Mouse (Mus musculus): ENCODE results near the gene Gm43517. TPM values are rescaled to one million over a fixed set of nuclear protein-coding genes. Genes with fewer than 3 reads are reported as not detected.

The Gm43517 gene
- total and polyA plus RNA-seq, 3 experiments = not detected

DNA sequence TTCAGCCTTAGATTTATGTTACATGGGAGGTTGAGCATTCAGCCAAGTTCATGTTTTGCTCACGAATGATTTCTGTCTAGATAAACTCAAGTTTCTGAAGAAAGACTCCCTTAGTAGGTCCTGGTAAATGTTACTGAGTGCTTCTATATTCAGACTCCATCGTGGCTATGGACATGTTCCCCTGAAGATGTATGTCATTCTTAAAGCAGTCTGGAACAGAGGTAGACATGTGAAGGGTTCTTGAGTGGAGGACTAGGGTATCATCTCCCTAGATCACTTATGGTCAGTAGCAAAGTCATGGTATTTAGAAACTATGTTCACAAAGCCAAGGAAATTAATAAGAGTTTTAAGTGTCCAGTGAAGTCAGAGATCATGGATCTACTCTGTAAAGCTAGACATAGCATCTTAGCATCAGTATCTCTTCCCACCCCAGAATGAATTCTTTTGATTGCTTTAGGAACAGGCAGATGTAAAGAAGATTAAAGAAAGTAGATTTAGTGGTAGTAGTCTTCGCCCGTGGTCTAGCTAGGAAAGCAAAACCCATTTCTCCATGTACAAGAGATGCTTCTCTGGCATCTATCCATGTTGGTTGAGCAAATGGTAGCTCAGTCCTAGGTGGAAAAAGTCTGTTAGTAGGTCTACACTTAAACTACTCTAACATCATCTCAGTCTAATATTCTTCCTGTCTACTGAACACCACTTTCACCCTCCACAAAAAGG is 12.6 kb downstream of the Gm43517 start:
- no peaks in the 10 kb centered on the region for H3K27me3 ChIP-seq (replicated peaks)
- in situ Hi-C loops (cut with MboI; ENCODE audit: low pct_ligation_motif_present, low pct_unique_long_range_greater_than_20kb, low sequenced_read_pairs) (no loop called here), dilution Hi-C loops (cut with MboI; ENCODE audit: extremely low pct_ligation_motif_present, extremely low pct_unique_long_range_greater_than_20kb, low sequenced_read_pairs) (no loop called here)
- no peaks in the 10 kb centered on the region for H3K79me2 ChIP-seq (replicated peaks; ENCODE audit: control insufficient read depth, extremely low read depth, insufficient read depth, poor library complexity, severe bottlenecking)
- no peak overlapping the region for H3K9ac ChIP-seq (ENCODE audit: insufficient read depth, low read depth)
- H3K9me3 ChIP-seq (replicated peaks; ENCODE audit: low read length) = peaks cover 40% of the 10 kb centered on the region
- no peak overlapping the region for H3K4me3 ChIP-seq (replicated peaks in 1 of 3; ENCODE audit: low read depth in 2 of 3, low read length in 2 of 3, poor library complexity in 1 of 3)
- TF ChIP-seq USF2 (conservative IDR thresholded peaks at IDR 0.05; ENCODE audit: low read depth, low read length) (no peak), SMC3 (IDR thresholded peaks at IDR 0.05; ENCODE audit: low read depth, low read length) (no peak), ZMIZ1 (IDR thresholded peaks at IDR 0.05; ENCODE audit: low read depth, low read length) (no peak), ZKSCAN1 (IDR thresholded peaks at IDR 0.05; ENCODE audit: borderline replicate concordance, low read depth, low read length) (no peak), MAX (IDR thresholded peaks at IDR 0.05; ENCODE audit: low read length) (no peak), MXI1 (IDR thresholded peaks at IDR 0.05; ENCODE audit: low read depth, low read length) (no peak), KAT2A (IDR thresholded peaks at IDR 0.05; ENCODE audit: insufficient replicate concordance, low read length) (no peak), ZNF384 (IDR thresholded peaks at IDR 0.05; ENCODE audit: low read depth, low read length) (no peak), NRF1 (IDR thresholded peaks at IDR 0.05; ENCODE audit: low read depth, low read length) (no peak)
- no peaks in the 10 kb centered on the region for H3K36me3 ChIP-seq (replicated peaks in 1 of 2; ENCODE audit: control insufficient read depth in 1 of 2, insufficient read depth in 1 of 2, low read length in 1 of 2)
- no peak overlapping the region for H3K27ac ChIP-seq (ENCODE audit: insufficient read depth, low read depth)
- H3K4me2 ChIP-seq (ENCODE audit: insufficient read depth, low read depth, poor library complexity, severe bottlenecking) = no peak overlapping the region
- no peaks in the 10 kb centered on the region for H3K4me1 ChIP-seq (ENCODE audit: control insufficient read depth in 1 of 2, insufficient read depth in 2 of 2)
- no peak for DNase-seq (ENCODE audit: extremely low read depth)

DNA sequence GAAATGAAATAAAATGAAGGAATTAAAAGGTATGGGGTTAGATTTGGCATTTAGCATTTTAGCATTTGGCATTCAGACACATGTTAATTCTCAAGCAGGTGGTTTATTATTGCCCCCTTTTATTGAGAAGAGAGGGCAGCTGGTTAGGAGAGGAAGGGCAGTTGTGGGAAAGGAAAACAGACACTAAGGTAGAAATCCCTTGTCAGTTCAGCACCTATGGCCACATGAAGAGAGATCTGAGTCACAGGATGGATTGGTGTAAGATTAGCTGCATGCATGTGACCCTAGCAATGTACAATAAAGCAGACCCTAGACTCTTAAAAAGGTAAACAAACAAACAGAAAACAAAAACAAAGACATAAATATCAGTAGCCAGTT is 13.2 kb downstream of the Gm43517 start:
- in situ Hi-C loops (cut with MboI; ENCODE audit: low pct_ligation_motif_present, low pct_unique_long_range_greater_than_20kb, low sequenced_read_pairs) = no loop called here
- H3K79me2 ChIP-seq (replicated peaks; ENCODE audit: control insufficient read depth, extremely low read depth, insufficient read depth, poor library complexity, severe bottlenecking) = no peaks in the 10 kb centered on the region
- H3K27ac ChIP-seq (ENCODE audit: insufficient read depth, low read depth) = no peak overlapping the region
- no peak overlapping the region for H3K4me2 ChIP-seq (ENCODE audit: insufficient read depth, low read depth, poor library complexity, severe bottlenecking)
- no peak overlapping the region for H3K9ac ChIP-seq (ENCODE audit: insufficient read depth, low read depth)
- dilution Hi-C loops (cut with MboI; ENCODE audit: extremely low pct_ligation_motif_present, extremely low pct_unique_long_range_greater_than_20kb, low sequenced_read_pairs) = no loop called here
- H3K36me3 ChIP-seq (replicated peaks in 1 of 2; ENCODE audit: control insufficient read depth in 1 of 2, insufficient read depth in 1 of 2, low read length in 1 of 2) = no peaks in the 10 kb centered on the region
- H3K27me3 ChIP-seq (replicated peaks) = no peaks in the 10 kb centered on the region
- peaks cover 41% of the 10 kb centered on the region for H3K9me3 ChIP-seq (replicated peaks; ENCODE audit: low read length)
- H3K4me3 ChIP-seq (replicated peaks in 1 of 3; ENCODE audit: low read depth in 2 of 3, low read length in 2 of 3, poor library complexity in 1 of 3) = no peak overlapping the region
- DNase-seq (ENCODE audit: extremely low read depth) = no peak
- no peaks in the 10 kb centered on the region for H3K4me1 ChIP-seq (ENCODE audit: control insufficient read depth in 1 of 2, insufficient read depth in 2 of 2)
- TF ChIP-seq NELFE (IDR thresholded peaks at IDR 0.05; ENCODE audit: low read depth, low read length) (no peak), USF1 (IDR thresholded peaks at IDR 0.05; ENCODE audit: low read depth, low read length) (no peak), ZKSCAN1 (IDR thresholded peaks at IDR 0.05; ENCODE audit: borderline replicate concordance, low read depth, low read length) (no peak), SIN3A (IDR thresholded peaks at IDR 0.05; ENCODE audit: low read length) (no peak)

DNA sequence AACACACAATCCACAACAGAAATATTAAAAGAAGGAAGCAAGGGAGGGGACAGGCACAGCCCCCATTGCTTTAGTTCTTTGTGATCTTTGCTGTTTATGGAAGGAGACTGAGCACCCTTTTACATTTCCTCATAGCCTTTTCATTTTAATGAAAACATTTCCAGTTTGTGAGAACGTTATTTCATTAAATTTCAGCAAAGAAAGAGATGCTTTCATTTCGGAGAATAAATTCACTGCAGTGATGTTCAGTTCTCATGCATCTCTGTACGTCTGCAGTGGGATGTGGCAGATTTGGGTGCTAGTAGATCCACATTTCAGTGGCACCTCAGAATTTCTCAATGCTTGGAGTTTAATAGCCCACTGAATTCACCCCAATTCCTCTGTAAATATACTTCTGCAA is 13.7 kb downstream of the Gm43517 start:
- in situ Hi-C loops (cut with MboI; ENCODE audit: low pct_ligation_motif_present, low pct_unique_long_range_greater_than_20kb, low sequenced_read_pairs) (no loop called here), dilution Hi-C loops (cut with MboI; ENCODE audit: extremely low pct_ligation_motif_present, extremely low pct_unique_long_range_greater_than_20kb, low sequenced_read_pairs) (no loop called here)
- no peaks in the 10 kb centered on the region for H3K4me1 ChIP-seq (ENCODE audit: control insufficient read depth in 1 of 2, insufficient read depth in 2 of 2)
- no peak overlapping the region for H3K4me3 ChIP-seq (replicated peaks in 1 of 3; ENCODE audit: low read depth in 2 of 3, low read length in 2 of 3, poor library complexity in 1 of 3)
- H3K27me3 ChIP-seq (replicated peaks) = no peaks in the 10 kb centered on the region
- TF ChIP-seq MXI1 (IDR thresholded peaks at IDR 0.05; ENCODE audit: low read depth, low read length) (no peak), KAT2A (IDR thresholded peaks at IDR 0.05; ENCODE audit: insufficient replicate concordance, low read length) (no peak), PAX5 (IDR thresholded peaks at IDR 0.05; ENCODE audit: low read length) (no peak), HCFC1 (IDR thresholded peaks at IDR 0.05; ENCODE audit: low read depth, low read length) (no peak), MAX (IDR thresholded peaks at IDR 0.05; ENCODE audit: low read length) (no peak), USF1 (IDR thresholded peaks at IDR 0.05; ENCODE audit: low read depth, low read length) (no peak), RAD21 (IDR thresholded peaks at IDR 0.05; ENCODE audit: low read depth, low read length) (no peak), BHLHE40 (IDR thresholded peaks at IDR 0.05; ENCODE audit: low read depth, low read length) (no peak)
- H3K9ac ChIP-seq (ENCODE audit: insufficient read depth, low read depth) = no peak overlapping the region
- no peak overlapping the region for H3K27ac ChIP-seq (ENCODE audit: insufficient read depth, low read depth)
- DNase-seq (ENCODE audit: extremely low read depth) = no peak
- no peak overlapping the region for H3K4me2 ChIP-seq (ENCODE audit: insufficient read depth, low read depth, poor library complexity, severe bottlenecking)
- no peaks in the 10 kb centered on the region for H3K36me3 ChIP-seq (replicated peaks in 1 of 2; ENCODE audit: control insufficient read depth in 1 of 2, insufficient read depth in 1 of 2, low read length in 1 of 2)
- H3K79me2 ChIP-seq (replicated peaks; ENCODE audit: control insufficient read depth, extremely low read depth, insufficient read depth, poor library complexity, severe bottlenecking) = no peaks in the 10 kb centered on the region
- peaks cover 42% of the 10 kb centered on the region for H3K9me3 ChIP-seq (replicated peaks; ENCODE audit: low read length)

Data from CH12.LX (cell line).